Mouse (Mus musculus) layer of hippocampus, adult 9-11 months (tissue): ENCODE data around the gene Spag8.

Source experiments
- DNase-seq: peaks from one replicate; pipeline ENCODE4 v3.0.0; 2022

The Spag8 gene

DNA sequence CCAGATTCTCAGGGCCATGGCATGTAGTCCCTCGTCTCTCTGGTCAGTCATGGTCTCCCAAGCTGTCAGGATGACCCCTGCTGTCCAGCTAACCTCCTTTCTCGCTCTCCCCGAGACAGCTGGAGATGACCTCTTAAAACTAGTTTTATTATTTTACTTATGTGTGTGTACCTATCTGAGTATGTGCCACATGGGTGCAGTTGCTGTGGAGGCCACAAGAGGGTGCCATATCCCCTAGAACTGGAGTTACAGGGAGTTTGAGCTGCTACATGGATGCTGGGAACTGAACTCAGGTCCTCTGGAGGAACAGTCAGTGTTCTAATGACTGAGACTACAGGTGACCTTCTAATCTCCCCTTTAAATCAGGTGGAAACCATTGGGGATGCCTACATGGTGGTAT, 3.6 kb downstream of the Spag8 start:
- no peak for DNase-seq

DNA sequence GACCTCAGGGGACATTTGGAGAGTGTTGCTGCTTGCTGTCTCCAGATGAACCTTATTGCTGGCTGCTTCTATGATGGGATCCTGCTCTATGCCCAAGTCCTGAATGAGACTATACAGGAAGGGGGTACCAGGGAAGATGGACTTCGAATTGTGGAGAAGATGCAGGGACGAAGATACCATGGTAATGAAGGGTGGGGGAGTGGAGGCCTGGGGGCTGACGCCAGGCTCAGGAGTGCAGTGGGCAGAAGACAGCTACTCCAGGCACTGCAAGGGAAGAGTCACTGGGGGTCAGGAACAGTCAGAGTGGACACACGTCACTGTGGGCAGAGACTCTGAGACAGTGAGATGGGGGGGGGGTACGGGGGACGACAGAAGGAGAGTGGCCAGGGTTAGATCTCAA, 12.9 kb downstream of the Spag8 start:
- DNase-seq, result no peak

GRCm38 (mm10) chr4:43640076-43640475, 13.3 kb downstream of the Spag8 start:
- DNase-seq, result no peak

DNA sequence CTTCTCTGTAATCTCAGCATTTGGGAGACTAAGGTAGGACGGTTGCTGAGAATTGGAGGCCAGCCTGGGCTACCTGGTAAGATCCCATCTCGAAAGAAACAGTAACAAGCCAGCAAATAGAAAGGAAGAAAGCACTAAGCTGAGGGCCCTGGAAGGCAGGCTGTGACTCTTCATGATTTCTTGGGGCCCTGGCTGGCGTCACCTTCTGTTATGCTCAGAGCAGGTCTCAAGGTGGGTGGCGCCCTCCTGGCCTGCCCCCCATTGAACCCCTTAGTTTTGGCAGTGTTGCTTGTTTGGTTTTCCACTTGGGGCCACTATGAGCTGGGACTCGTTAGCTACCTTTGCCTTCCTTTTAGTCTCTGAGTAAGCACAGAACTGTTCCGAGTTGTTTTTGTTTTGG, 16.6 kb downstream of the Spag8 start:
- no peak for DNase-seq

GRCm38 (mm10) chr4:43634621-43635374, 18.6 kb downstream of the Spag8 start:
- DNase-seq, result no peak

DNA sequence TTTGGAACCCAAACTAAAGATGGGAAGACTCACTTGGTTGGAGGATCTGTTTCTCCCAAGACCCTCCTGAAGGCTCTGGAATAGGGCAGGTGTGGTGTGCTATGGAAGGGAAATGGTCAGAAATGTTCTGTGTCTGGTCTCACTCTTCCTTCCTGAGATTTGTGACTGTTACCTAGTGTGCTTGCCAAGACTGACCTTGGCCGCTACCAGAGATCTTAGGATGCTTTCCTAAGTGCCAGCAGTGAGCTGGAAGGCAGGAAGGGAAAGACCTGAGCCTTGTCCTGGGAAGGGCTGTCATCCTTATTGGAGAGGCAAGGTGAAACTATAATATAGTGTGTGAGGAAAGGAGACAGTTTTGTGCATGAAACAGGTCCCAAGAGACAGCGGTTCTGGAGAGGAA, 19.7 kb downstream of the Spag8 start:
- no peak for DNase-seq

DNA sequence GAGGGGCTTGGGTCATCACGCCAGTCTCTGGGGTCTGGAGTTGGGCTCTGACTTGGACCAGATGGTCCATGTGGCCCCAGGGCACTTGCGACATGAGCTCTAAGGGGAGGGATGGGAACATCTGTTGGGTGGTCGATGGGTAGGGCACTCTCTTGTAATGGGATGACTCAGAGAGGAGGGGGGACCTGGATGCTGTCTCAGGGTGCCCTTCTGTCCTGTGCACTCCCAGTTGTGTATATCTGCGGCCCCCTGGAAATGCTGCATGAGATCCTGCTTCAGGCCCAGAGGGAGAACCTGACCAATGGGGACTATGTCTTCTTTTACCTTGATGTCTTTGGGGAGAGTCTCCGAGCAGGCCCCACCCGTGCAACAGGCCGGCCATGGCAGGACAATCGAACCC, 20.1 kb downstream of the Spag8 start:
- no peak for DNase-seq

- no peak for DNase-seq
Observed at GRCm38 (mm10) chr4:43631956-43632920, 21.2 kb downstream of the Spag8 start.

GRCm38 (mm10) chr4:43631046-43631955, 22.1 kb downstream of the Spag8 start, which contains the start of gene Npr2:
Gene Npr2, plus strand, starts transcription at chr4:43631935.
- DNase-seq, result no peak

- no peak for DNase-seq
Observed at GRCm38 (mm10) chr4:43630671-43631045, 22.7 kb downstream of the Spag8 start.

DNA sequence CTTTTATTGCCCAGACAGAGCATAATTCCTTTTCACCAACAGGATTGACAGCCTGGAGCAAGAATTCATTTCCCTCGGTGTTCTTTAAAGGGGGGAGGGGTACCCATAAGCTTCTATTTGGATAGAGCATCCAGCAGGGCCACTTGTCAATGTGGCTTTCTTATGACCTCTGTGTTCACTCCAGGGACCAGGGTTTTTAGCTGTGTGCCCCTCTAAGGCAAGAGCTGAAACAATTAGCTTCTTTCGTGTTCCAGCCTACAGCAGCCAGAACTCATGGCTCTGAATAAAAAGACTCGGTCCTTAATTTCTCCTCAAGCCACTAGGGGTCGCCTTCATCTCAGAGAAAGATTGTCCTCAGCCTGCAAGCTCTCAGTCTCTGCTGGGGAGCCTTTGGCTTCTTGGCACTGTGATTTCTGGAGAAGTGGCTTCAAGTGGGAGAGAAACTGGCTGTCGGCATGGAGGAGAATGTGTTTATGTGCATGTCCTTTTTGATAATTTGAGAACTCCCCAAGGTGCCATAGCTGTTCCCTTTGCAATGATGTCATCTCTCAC, 23.3 kb downstream of the Spag8 start:
- DNase-seq, result peak; percentile 85

DNA sequence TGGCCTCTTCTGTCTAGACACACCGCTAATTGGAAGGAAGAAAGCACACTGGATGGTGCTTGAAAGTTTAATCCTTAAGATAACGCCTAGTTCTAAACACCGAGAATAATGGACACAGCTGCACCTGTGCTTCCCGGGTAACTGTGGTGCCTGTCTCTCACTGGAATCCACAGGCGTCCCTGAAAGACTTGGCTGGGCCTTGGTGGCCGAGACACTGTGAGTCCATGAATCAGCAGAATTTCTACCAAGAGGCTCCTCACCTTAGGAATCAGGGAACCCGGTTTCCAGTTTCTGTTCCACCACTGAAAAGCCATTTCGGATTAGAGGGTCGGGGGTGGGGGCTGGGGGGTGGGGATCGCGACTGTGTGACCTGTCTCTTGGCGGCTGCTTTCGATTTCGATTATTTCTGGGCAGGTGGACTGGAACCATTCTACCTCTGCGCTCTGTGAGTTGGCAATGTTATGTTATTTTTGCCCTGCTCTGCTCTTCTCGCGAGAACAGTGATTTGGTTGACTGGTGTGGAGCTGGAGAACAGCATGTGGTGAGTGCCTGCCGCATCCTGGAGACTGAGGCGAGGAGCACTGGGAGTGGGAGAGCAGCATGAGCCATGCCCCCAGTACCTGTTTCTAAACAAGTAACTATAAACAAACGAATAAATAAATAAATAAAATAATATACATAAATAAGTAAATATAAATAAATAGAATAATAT, 24.1 kb downstream of the Spag8 start:
- no peak for DNase-seq

DNA sequence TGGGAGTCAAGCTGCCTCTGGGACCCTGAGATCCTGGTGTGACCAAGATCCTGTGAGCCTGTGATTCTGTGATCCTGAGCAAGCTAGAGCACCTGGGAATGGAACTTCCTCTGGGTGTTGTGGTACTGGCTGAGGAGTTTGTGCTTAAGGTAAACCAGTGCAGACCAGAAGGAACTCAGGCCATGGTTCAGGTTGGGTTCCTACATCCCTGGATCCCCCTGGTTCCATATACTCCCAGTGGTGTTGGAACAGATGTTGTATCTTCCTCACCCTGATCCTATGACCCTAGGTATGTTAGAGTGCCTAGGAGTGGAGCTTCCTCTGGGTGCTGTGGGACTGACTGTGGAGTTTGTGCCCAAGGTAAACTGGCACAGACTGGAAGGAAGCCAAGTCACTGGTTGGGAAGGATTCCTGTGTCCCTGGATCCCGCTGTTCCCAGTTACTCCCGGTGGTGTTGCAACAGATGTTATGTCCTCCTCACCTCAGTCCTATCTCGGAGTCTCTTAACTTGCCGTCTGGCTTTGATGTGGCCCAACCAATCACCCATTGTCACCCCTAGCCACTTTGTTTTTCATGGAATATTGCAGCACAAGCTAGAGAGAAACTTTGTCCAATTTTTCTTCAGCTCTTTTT, 33.1 kb downstream of the Spag8 start:
- no peak for DNase-seq

GRCm38 (mm10) chr4:43613060-43613730, 40.2 kb downstream of the Spag8 start:
- DNase-seq, result no peak

GRCm38 (mm10) chr4:43612534-43612933, 40.9 kb downstream of the Spag8 start:
- DNase-seq, result no peak

DNA sequence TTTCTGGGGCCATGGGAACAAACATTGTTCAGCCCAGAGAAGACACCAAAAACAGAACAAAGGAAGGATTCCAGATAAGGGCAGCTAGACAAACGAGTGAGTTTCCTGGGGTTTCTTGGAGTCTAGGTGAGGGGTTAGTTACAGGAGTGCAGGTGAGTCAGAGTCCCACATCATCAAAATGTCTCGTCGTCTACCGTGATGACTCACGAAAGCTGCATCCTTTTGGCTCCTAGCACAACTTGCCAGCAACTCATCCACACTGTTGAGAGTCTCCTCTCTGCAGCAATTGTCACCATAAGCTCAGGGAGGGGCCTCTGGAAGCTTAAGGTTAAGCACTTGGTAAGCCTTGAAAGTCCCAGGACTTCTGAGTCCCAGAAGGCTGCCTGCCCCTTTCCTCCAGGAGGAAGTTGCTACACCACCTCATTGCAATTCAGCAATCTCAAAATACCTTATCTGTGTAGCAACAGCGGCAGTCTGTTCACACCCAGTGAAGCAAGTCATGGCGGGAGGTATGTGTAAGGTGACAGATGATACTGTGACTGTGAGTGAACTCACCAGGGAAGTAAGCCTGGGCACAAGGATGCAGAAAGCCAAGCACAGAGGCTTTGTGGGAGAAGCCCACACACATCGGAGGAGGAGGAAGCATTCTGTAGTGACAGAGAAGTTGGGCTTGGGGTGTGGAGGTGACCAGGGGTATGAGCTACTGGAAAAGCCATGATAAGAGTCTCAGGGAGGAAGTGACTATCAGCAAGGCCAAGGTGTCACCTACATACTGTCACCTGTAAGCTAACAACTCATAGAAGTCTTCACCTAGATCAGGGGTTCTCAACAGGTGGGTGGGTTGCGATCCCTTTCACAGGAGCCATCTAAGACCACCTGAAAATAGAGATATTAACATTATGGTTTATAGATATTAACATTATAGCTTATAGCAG, 48.4 kb downstream of the Spag8 start:
- DNase-seq, result no peak

DNA sequence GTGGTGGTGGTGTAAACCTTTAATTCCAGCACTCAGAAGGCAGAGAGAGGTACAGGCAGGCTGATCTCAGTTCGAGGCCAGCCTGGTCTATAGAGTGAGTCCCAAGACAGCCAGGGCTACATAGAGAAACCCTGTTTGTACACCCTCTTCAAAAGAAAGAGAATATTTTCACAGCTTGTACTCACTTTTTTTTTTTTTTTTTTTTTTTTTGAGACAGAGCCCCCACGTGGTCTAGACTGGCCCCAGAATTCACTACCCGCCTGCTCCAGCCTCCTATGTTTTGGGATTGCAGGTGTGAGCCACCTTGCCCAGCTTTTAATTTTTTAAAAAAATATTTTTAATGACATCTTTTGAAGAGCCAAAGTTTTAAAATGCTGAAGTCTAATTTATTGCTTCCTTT, 49.3 kb downstream of the Spag8 start:
- DNase-seq, result no peak
